Mouse (Mus musculus): ENCODE data around the gene Psmd13. TPM values are rescaled to one million over a fixed set of nuclear protein-coding genes. Genes with fewer than 3 reads are reported as not detected.

The Psmd13 gene
- polyA plus RNA-seq (2012; ENCODE audit: low replicate concordance) = 14.0 and 45.3 TPM in 2 replicates

GRCm38 (mm10) chr7:140881696-140882468 is at the start of gene Psmd13, which contains the start of gene Sirt3:
TSS of gene Psmd13 (plus strand) at chr7:140881968.
TSS of gene Sirt3 (minus strand) at chr7:140882309.

GRCm38 (mm10) chr7:140834968-140835757 is 46.6 kb upstream of the Psmd13 start, which contains the start of gene Urah:
TSS of gene Urah (plus strand) at chr7:140835018.

GRCm38 (mm10) chr7:140844905-140845665 is 36.7 kb upstream of the Psmd13 start, which contains the start of gene Scgb1c1:
TSS of gene Scgb1c1 (plus strand) at chr7:140845547.

GRCm38 (mm10) chr7:140847755-140848580 is 33.8 kb upstream of the Psmd13 start, which contains the start of gene Odf3:
TSS of gene Odf3 (plus strand) at chr7:140847805.

GRCm38 (mm10) chr7:140855860-140856784 is 25.6 kb upstream of the Psmd13 start, which contains the start of gene Gm45785:
TSS of gene Gm45785 (minus strand) at chr7:140856331.

GRCm38 (mm10) chr7:140856785-140857549 is 24.8 kb upstream of the Psmd13 start, which contains the start of gene Ric8a:
TSS of gene Ric8a (plus strand) at chr7:140856957.

GRCm38 (mm10) chr7:140857550-140858505 is 23.9 kb upstream of the Psmd13 start, which contains the start of gene Bet1l:
TSS of gene Bet1l (minus strand) at chr7:140857577.

GRCm38 (mm10) chr7:140900220-140900619 is 18.5 kb downstream of the Psmd13 start, which contains the start of gene Cox8b:
TSS of gene Cox8b (minus strand) at chr7:140900446.

GRCm38 (mm10) chr7:140920418-140921029 is 38.8 kb downstream of the Psmd13 start, which contains the start of gene Nlrp6:
TSS of gene Nlrp6 (plus strand) at chr7:140920902.

GRCm38 (mm10) chr7:140941222-140942051 is 59.7 kb downstream of the Psmd13 start, which contains the start of gene Pgghg:
TSS of gene Pgghg (plus strand) at chr7:140941391.

Other genes starting within 250 kb of the Psmd13 start
- gene Olfr53, start 235.5 kb upstream of the Psmd13 start, polyA plus RNA-seq (2012; ENCODE audit: low replicate concordance) = not detected in 2 replicates
- gene Olfr539, start 222.0 kb upstream of the Psmd13 start, polyA plus RNA-seq (2012; ENCODE audit: low replicate concordance) = 0.01 TPM in 1 of 2 replicates, not detected in the other
- not detected in 2 replicates for gene Olfr45, start 200.0 kb upstream of the Psmd13 start, polyA plus RNA-seq (2012; ENCODE audit: low replicate concordance)
- not detected in 2 replicates for gene Olfr541, start 184.7 kb upstream of the Psmd13 start, polyA plus RNA-seq (2012; ENCODE audit: low replicate concordance)
- gene Cyp2e1, start 118.2 kb upstream of the Psmd13 start, polyA plus RNA-seq (2012; ENCODE audit: low replicate concordance) = not detected in 2 replicates
- 0.18 TPM in 1 of 2 replicates, not detected in the other for gene Syce1, start 94.1 kb upstream of the Psmd13 start, polyA plus RNA-seq (2012; ENCODE audit: low replicate concordance)
- not detected in 2 replicates for gene Zfp941, start 59.8 kb upstream of the Psmd13 start, polyA plus RNA-seq (2012; ENCODE audit: low replicate concordance)
- gene Urah, start 47.0 kb upstream of the Psmd13 start, polyA plus RNA-seq (2012; ENCODE audit: low replicate concordance) = not detected in 2 replicates
- gene Scgb1c1, start 36.4 kb upstream of the Psmd13 start, polyA plus RNA-seq (2012; ENCODE audit: low replicate concordance) = not detected in 2 replicates
- gene Odf3, start 34.2 kb upstream of the Psmd13 start, polyA plus RNA-seq (2012; ENCODE audit: low replicate concordance) = not detected in 2 replicates
- gene Gm45785, start 25.6 kb upstream of the Psmd13 start, polyA plus RNA-seq (2012; ENCODE audit: low replicate concordance) = not detected in 2 replicates
- gene Ric8a, start 25.0 kb upstream of the Psmd13 start, polyA plus RNA-seq (2012; ENCODE audit: low replicate concordance) = 84.4 and 159 TPM in 2 replicates
- gene Bet1l, start 24.4 kb upstream of the Psmd13 start, polyA plus RNA-seq (2012; ENCODE audit: low replicate concordance) = 5.3 and 13.3 TPM in 2 replicates
- 25.2 and 43.6 TPM in 2 replicates for gene Sirt3, start 341 bp downstream of the Psmd13 start, polyA plus RNA-seq (2012; ENCODE audit: low replicate concordance)
- gene Cox8b, start 18.5 kb downstream of the Psmd13 start, polyA plus RNA-seq (2012; ENCODE audit: low replicate concordance) = not detected in 2 replicates
- 0.27 TPM in 1 of 2 replicates, not detected in the other for gene Nlrp6, start 38.9 kb downstream of the Psmd13 start, polyA plus RNA-seq (2012; ENCODE audit: low replicate concordance)
- 14.9 and 15.1 TPM in 2 replicates for gene Pgghg, start 59.4 kb downstream of the Psmd13 start, polyA plus RNA-seq (2012; ENCODE audit: low replicate concordance)
- gene Ifitm5, start 68.3 kb downstream of the Psmd13 start, polyA plus RNA-seq (2012; ENCODE audit: low replicate concordance) = not detected in 2 replicates
- not detected in 2 replicates for gene Gm45717, start 74.0 kb downstream of the Psmd13 start, polyA plus RNA-seq (2012; ENCODE audit: low replicate concordance)
- 17.6 and 125 TPM in 2 replicates for gene Ifitm2, start 74.0 kb downstream of the Psmd13 start, polyA plus RNA-seq (2012; ENCODE audit: low replicate concordance)
- 8.5 TPM in 2 replicates for gene Ifitm1, start 85.3 kb downstream of the Psmd13 start, polyA plus RNA-seq (2012; ENCODE audit: low replicate concordance)
- gene Ifitm3, start 128.8 kb downstream of the Psmd13 start, polyA plus RNA-seq (2012; ENCODE audit: low replicate concordance) = 25.7 and 51.0 TPM in 2 replicates
- gene Ifitm6, start 136.0 kb downstream of the Psmd13 start, polyA plus RNA-seq (2012; ENCODE audit: low replicate concordance) = 4.0 and 4.9 TPM in 2 replicates
- gene Gm17387, start 147.2 kb downstream of the Psmd13 start, polyA plus RNA-seq (2012; ENCODE audit: low replicate concordance) = not detected in 2 replicates
- gene B4galnt4, start 179.1 kb downstream of the Psmd13 start, polyA plus RNA-seq (2012; ENCODE audit: low replicate concordance) = 3.7 and 11.5 TPM in 2 replicates
- gene Pkp3, start 196.2 kb downstream of the Psmd13 start, polyA plus RNA-seq (2012; ENCODE audit: low replicate concordance) = 30.0 and 50.9 TPM in 2 replicates
- 44.4 and 49.0 TPM in 2 replicates for gene Sigirr, start 218.6 kb downstream of the Psmd13 start, polyA plus RNA-seq (2012; ENCODE audit: low replicate concordance)
- gene Ano9, start 235.8 kb downstream of the Psmd13 start, polyA plus RNA-seq (2012; ENCODE audit: low replicate concordance) = not detected in 2 replicates
- 25.5 and 46.6 TPM in 2 replicates for gene Ptdss2, start 240.4 kb downstream of the Psmd13 start, polyA plus RNA-seq (2012; ENCODE audit: low replicate concordance)

All from hematopoietic multipotent progenitor cell, adult 10-12 weeks (in vitro differentiated cells).